Mouse (Mus musculus): Measurements from ENCODE around the gene Rftn1. TPM values are rescaled to one million over a fixed set of nuclear protein-coding genes. Genes with fewer than 3 reads are reported as not detected.
A peak's percentile ranks its signal among the peaks of the same experiment; 100 is the strongest.

The Rftn1 gene
- polyA plus RNA-seq, 1 experiment from 2014 or later: 7.6 TPM

- Histone ChIP-seq H3K27ac (no peak overlapping the region), H3K9me3 (peaks cover 9% of the 10 kb centered on the region; the same call in 1 of the 2 replicates), H3K4me3 (no peak overlapping the region), H3K36me3 (0 out of 2 replicates have a peak, but pooled peaks cover 4% of the 10 kb centered on the region), H3K27me3 (ENCODE audit: insufficient read depth, poor library complexity, severe bottlenecking) (no peaks in the 10 kb centered on the region), H3K4me1 (replicated peaks) (0 out of 2 replicates have a peak, but pooled peaks cover 4% of the 10 kb centered on the region)
- no peak for DNase-seq (ENCODE audit: low spot score)
- 91% methylated on average over 4 of the region's 4 CpGs for WGBS
These were observed 210.7 kb downstream of the Rftn1 start for GRCm38 (mm10) chr17:49979761-49980285.

GRCm38 (mm10) chr17:49977424-49977790, 213.1 kb downstream of the Rftn1 start:
- WGBS: 90% methylated on average over 3 of the region's 3 CpGs
- DNase-seq (ENCODE audit: low spot score): no peak
- Histone ChIP-seq H3K4me3 (no peak overlapping the region), H3K36me3 (0 out of 2 replicates have a peak, but pooled peaks cover 4% of the 10 kb centered on the region), H3K27me3 (ENCODE audit: insufficient read depth, poor library complexity, severe bottlenecking) (no peaks in the 10 kb centered on the region), H3K4me1 (replicated peaks) (no peaks in the 10 kb centered on the region), H3K9me3 (peaks cover 9% of the 10 kb centered on the region; the same call in 1 of the 2 replicates), H3K27ac (no peak overlapping the region)

- DNase-seq (ENCODE audit: low spot score): no peak
- no peaks in the 10 kb centered on the region for H3K4me1 ChIP-seq (replicated peaks)
- H3K27ac ChIP-seq: no peak overlapping the region
- H3K27me3 ChIP-seq (ENCODE audit: insufficient read depth, poor library complexity, severe bottlenecking): no peaks in the 10 kb centered on the region
- H3K9me3 ChIP-seq: peaks cover 9% of the 10 kb centered on the region; the same call in 1 of the 2 replicates
- WGBS: 87% methylated on average over 4 of the region's 4 CpGs
- H3K4me3 ChIP-seq: no peak overlapping the region
- H3K36me3 ChIP-seq: 0 out of 2 replicates have a peak, but pooled peaks cover 4% of the 10 kb centered on the region
These were observed 213.6 kb downstream of the Rftn1 start for GRCm38 (mm10) chr17:49976678-49977423.

- H3K4me1 ChIP-seq (replicated peaks): no peaks in the 10 kb centered on the region
- no peak overlapping the region for H3K27ac ChIP-seq
- no peaks in the 10 kb centered on the region for H3K27me3 ChIP-seq (ENCODE audit: insufficient read depth, poor library complexity, severe bottlenecking)
- H3K36me3 ChIP-seq: 0 out of 2 replicates have a peak, but pooled peaks cover 4% of the 10 kb centered on the region
- peaks cover 9% of the 10 kb centered on the region; the same call in 1 of the 2 replicates for H3K9me3 ChIP-seq
- no peak overlapping the region for H3K4me3 ChIP-seq
- no peak for DNase-seq (ENCODE audit: low spot score)
- 78% methylated on average over 7 of the region's 7 CpGs for WGBS
These were observed 215.0 kb downstream of the Rftn1 start for GRCm38 (mm10) chr17:49975481-49975880.

DNA sequence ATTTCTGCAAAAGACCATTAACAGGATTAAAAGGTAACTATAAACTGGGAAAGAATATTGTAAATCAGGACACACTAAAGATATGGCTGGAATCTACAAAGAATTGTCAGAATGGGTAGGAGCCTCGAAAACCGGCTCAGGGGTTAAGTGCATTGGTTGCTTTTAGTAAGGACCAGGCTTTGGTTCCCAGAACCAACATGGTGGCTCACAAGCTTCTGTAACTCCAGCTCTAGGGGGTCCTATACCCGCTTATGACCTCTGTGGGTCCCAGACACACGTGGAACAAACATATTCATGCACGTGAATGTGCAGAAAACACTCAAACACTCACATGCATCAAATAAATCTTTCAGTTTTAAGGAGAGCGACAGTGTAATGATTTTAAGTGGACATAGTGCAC, 215.5 kb downstream of the Rftn1 start:
- H3K4me3 ChIP-seq: no peak overlapping the region
- 86% methylated on average over 6 of the region's 6 CpGs for WGBS
- H3K36me3 ChIP-seq: 0 out of 2 replicates have a peak, but pooled peaks cover 4% of the 10 kb centered on the region

GRCm38 (mm10) chr17:49972164-49972563, 218.3 kb downstream of the Rftn1 start:
- DNase-seq (ENCODE audit: low spot score): no peak
- H3K36me3 ChIP-seq: no peaks in the 10 kb centered on the region
- H3K27ac ChIP-seq: no peak overlapping the region
- H3K9me3 ChIP-seq: 0 out of 2 replicates have a peak, but pooled peaks cover 5% of the 10 kb centered on the region
- WGBS: 88% methylated on average over 1 of the region's 1 CpGs
- no peak overlapping the region for H3K4me3 ChIP-seq
- H3K4me1 ChIP-seq (replicated peaks): no peaks in the 10 kb centered on the region
- 0 out of 2 replicates have a peak, but pooled peaks cover 2% of the 10 kb centered on the region for H3K27me3 ChIP-seq (ENCODE audit: insufficient read depth, poor library complexity, severe bottlenecking)

More for the DNA sequence above, 215.5 kb downstream of the Rftn1 start:
- Histone ChIP-seq H3K27ac (no peak overlapping the region), H3K9me3 (peaks cover 8% of the 10 kb centered on the region; the same call in 1 of the 2 replicates), H3K27me3 (ENCODE audit: insufficient read depth, poor library complexity, severe bottlenecking) (no peaks in the 10 kb centered on the region), H3K4me1 (replicated peaks) (no peaks in the 10 kb centered on the region)
- no peak for DNase-seq (ENCODE audit: low spot score)

GRCm38 (mm10) chr17:49971057-49971456, 219.4 kb downstream of the Rftn1 start:
- no peak overlapping the region for H3K27ac ChIP-seq
- H3K4me3 ChIP-seq: no peak overlapping the region
- H3K27me3 ChIP-seq (ENCODE audit: insufficient read depth, poor library complexity, severe bottlenecking): 0 out of 2 replicates have a peak, but pooled peaks cover 3% of the 10 kb centered on the region
- H3K36me3 ChIP-seq: no peaks in the 10 kb centered on the region
- DNase-seq (ENCODE audit: low spot score): no peak
- H3K4me1 ChIP-seq (replicated peaks): no peaks in the 10 kb centered on the region
- H3K9me3 ChIP-seq: 0 out of 2 replicates have a peak, but pooled peaks cover 5% of the 10 kb centered on the region

DNA sequence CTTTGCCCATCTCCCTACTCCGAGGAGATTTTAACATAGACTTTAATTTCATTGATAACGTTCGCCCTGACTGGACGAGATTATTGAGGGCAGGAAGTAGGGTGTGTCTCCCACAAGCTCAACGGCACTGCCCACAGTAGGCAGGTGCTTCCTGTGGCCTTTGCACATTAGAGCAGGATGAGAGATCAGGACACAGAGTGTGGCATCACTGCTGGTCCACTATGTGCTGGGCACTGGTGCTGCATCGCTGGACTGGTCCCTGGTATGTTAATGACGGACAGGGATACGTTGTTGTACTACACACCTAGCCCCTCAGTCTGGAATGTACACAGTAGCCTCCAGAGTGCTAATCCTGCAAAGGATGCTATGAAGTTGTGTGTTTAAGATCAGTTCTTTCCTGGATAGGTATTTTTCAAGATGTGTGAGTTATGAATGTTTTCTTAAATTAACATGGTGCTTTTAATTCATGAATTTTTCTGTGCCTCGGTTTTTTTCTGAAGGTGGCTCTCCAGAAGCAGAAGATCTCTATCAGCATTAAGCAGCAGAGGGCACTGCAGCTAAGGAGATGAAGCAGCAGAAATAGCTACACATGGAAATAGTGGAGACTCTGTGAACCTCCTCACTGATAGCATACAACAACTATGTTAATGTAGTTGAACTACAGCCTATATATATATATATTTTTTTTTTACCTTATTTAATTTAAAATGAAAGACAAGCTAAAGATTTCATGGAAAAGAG, 221.8 kb downstream of the Rftn1 start:
- Histone ChIP-seq H3K27me3 (ENCODE audit: insufficient read depth, poor library complexity, severe bottlenecking) (0 out of 2 replicates have a peak, but pooled peaks cover 3% of the 10 kb centered on the region), H3K27ac (no peak overlapping the region), H3K4me1 (replicated peaks) (no peaks in the 10 kb centered on the region), H3K9me3 (0 out of 2 replicates have a peak, but pooled peaks cover 5% of the 10 kb centered on the region), H3K4me3 (no peak overlapping the region), H3K36me3 (no peaks in the 10 kb centered on the region)
- 72% methylated on average over 9 of the region's 9 CpGs for WGBS
- DNase-seq (ENCODE audit: low spot score): peak; percentile 47

DNA sequence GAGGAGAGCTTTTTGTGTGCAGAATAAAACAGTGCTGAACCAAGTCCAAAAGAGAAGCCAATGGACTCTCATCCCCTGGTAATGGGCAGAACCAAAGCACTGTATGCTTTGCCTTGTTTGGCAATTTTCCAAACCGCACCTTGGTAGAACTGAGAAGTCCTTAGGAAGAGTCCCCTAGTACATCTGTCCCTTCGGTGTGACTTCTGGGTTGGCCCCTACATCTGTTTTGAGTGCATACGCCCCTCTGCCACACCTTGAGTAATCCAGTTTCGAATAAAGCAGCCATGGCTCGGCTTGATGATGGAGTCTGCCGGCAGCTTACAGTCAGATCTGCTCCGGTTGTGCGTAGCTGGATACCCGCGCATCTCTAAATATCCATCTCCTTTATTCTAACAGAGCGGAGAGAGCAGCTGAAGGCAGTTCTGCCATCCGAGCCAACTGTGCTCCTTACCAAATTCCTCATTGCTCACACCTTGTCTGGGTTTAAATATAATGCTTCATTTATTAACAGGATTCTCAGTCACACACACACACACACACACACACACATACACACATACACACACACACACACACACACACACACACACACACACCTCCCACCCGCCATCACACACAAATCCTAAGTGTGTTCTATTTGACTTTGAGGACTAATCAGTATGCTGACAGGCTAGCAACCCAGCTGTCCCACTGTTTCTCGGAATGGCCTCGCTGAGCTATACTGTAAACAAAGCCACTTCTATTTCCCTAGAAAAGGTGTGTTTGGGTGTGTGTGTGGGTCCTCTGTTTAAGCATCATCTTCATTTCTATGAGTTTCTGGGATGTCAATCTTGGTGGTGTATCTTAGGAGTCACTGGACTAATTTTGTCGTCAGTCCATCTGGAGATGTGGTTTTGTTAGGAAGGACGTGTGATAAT, 224.4 kb downstream of the Rftn1 start:
- 0 out of 2 replicates have a peak, but pooled peaks cover 5% of the 10 kb centered on the region for H3K9me3 ChIP-seq
- H3K4me3 ChIP-seq: no peak overlapping the region
- no peak for DNase-seq (ENCODE audit: low spot score)
- H3K27ac ChIP-seq: no peak overlapping the region
- 91% methylated on average over 17 of the region's 17 CpGs for WGBS
- H3K27me3 ChIP-seq (ENCODE audit: insufficient read depth, poor library complexity, severe bottlenecking): 0 out of 2 replicates have a peak, but pooled peaks cover 3% of the 10 kb centered on the region
- no peaks in the 10 kb centered on the region for H3K4me1 ChIP-seq (replicated peaks)
- H3K36me3 ChIP-seq: no peaks in the 10 kb centered on the region

DNA sequence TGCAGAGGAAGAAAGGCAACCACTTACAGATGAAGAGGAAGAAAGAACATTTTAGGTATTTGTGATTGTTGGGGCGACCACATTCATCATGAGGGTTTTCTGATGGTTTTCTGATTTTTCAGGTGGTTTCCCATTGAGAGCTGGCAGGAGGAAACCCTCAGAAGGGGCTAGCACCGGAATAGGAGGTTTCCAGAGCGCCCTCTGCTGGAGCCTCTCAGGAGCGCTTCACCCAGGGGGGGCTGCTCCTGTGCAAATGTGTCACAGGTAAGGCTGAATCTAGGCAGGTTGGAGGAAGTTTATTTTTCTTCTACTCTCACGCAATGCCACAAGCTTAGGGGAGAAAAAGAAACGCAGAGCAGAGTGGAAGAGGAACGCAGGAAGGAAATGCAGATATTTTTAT, 225.4 kb downstream of the Rftn1 start:
- 66% methylated on average over 7 of the region's 7 CpGs for WGBS

DNA sequence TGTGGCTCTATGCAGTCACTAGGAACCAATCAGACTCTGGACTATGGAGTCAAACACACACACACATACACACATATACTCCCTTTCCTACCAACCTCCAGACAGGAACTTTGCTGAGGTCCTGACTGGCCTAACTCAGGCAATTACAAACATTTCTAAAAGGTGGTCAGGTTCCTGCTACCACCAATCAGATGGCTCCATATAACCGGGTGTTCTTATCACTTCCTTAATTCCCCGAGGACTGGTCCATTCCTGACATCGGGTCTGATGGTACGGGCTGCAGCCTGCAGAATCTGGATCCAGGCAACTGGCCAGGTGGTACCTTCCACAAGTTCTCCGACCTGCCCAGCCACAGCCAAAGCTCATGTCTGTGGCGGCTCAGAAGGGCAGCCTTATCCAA, 226.0 kb downstream of the Rftn1 start:
- Histone ChIP-seq H3K4me1 (replicated peaks) (no peaks in the 10 kb centered on the region), H3K9me3 (no peaks in the 10 kb centered on the region), H3K36me3 (no peaks in the 10 kb centered on the region), H3K27ac (no peak overlapping the region), H3K4me3 (no peak overlapping the region), H3K27me3 (ENCODE audit: insufficient read depth, poor library complexity, severe bottlenecking) (0 out of 2 replicates have a peak, but pooled peaks cover 3% of the 10 kb centered on the region)
- DNase-seq (ENCODE audit: low spot score): no peak
- 95% methylated on average over 6 of the region's 6 CpGs for WGBS

More for the DNA sequence above, 225.4 kb downstream of the Rftn1 start:
- Histone ChIP-seq H3K27me3 (ENCODE audit: insufficient read depth, poor library complexity, severe bottlenecking) (0 out of 2 replicates have a peak, but pooled peaks cover 3% of the 10 kb centered on the region), H3K4me3 (no peak overlapping the region), H3K27ac (no peak overlapping the region), H3K9me3 (0 out of 2 replicates have a peak, but pooled peaks cover 1% of the 10 kb centered on the region), H3K36me3 (no peaks in the 10 kb centered on the region), H3K4me1 (replicated peaks) (no peaks in the 10 kb centered on the region)
- DNase-seq (ENCODE audit: low spot score): no peak

GRCm38 (mm10) chr17:49959021-49959420, 231.5 kb downstream of the Rftn1 start:
- H3K36me3 ChIP-seq: no peaks in the 10 kb centered on the region
- no peak overlapping the region for H3K27ac ChIP-seq
- no peak overlapping the region for H3K4me3 ChIP-seq
- H3K27me3 ChIP-seq (ENCODE audit: insufficient read depth, poor library complexity, severe bottlenecking): no peaks in the 10 kb centered on the region
- no peaks in the 10 kb centered on the region for H3K4me1 ChIP-seq (replicated peaks)
- H3K9me3 ChIP-seq: no peaks in the 10 kb centered on the region
- DNase-seq (ENCODE audit: low spot score): no peak
